Mouse (Mus musculus) megakaryocyte progenitor cell, adult 5-6 weeks (primary cell): ENCODE measurements around the gene Asb1. TPM values are rescaled to one million over a fixed set of nuclear protein-coding genes. Genes with fewer than 3 reads are reported as not detected.

ENCODE experiments used
- ATAC-seq: replicated peaks from 2 replicates; pipeline ENCODE4 v1.8.0; 2016; ENCODE audit warnings: mild to moderate bottlenecking, moderate TSS enrichment, inconsistent platforms; ENCODE audit not compliant: poor library complexity
- total RNA-seq, 2 experiments: library from RNA; stranded (forward) in 1 of 2; stranded (reverse) in 1 of 2; fragments of 157-497, 149-512 nt in 1 of 2; fragments of 200-1000 nt in 1 of 2; gene quantifications; 2 replicates each; pipeline versions ENCODE4 v1.2.3 to v1.2.4; 2015 to 2017

The Asb1 gene
- total RNA-seq, 2 experiments from 2014 or later, result 5.2 to 6.1 TPM

DNA sequence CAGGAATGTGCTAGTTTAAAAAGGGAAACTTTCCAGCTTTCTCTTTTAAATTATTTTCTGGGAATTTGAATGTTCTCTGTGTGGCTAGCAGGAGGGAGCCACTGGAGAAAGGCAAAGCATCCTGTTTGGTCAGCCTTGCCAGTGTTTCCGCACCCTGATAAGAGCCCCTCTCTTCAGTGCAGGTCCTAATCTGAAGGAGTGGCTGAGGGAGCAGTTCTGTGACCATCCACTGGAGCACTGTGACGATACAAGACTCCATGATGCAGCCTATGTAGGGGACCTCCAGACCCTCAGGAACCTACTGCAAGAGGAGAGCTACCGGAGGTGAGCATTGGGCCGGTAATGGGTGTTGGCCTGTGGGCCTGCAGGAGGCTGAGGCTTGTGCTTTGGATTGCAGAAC lies 3.6 kb downstream of the Asb1 start:
- ATAC-seq, result no peak

- no peak for ATAC-seq
Observed at GRCm38 (mm10) chr1:91545226-91545625, 4.9 kb downstream of the Asb1 start.

- ATAC-seq, result no peak
Observed at GRCm38 (mm10) chr1:91547567-91547966, 7.2 kb downstream of the Asb1 start.

DNA sequence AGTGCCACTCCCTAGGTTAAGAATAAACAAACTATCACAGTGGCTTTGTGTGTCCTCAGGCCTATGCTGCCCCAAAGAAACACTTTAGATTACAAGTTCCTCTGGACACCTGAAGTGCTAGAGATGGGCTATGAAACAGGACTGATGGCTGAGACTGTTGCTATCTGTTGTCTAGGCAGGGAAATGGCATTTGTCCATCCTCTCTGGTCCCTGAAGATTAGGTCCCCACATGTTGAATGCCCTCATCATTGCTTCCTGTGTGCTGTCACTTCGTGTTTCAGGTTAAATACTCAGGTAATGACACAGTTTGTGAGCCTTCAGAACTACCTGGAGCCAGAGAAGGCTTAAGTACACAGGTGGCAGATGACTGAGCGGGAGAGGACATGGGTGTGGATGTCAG lies 8.7 kb downstream of the Asb1 start:
- peak; percentile 63 for ATAC-seq

DNA sequence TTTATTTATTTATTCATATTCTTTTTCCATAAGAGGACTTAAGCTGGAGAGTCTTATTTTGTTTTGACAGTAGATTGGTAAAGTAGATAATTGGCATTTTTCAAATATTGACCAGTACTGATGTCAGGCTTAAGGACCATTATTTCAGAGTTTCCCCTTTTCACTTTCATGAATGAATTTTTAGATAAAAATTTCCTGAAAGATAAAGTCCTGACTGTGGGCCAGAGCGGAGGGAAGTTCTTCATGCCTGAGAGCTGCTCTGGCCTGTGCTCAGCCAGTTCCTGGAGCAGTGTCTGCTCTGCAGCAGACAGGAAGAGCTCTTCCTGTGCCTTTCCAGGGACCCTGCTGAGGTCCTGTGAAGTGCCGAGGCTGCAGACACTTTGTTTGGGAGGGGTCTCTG lies 16.8 kb downstream of the Asb1 start:
- ATAC-seq, result no peak

DNA sequence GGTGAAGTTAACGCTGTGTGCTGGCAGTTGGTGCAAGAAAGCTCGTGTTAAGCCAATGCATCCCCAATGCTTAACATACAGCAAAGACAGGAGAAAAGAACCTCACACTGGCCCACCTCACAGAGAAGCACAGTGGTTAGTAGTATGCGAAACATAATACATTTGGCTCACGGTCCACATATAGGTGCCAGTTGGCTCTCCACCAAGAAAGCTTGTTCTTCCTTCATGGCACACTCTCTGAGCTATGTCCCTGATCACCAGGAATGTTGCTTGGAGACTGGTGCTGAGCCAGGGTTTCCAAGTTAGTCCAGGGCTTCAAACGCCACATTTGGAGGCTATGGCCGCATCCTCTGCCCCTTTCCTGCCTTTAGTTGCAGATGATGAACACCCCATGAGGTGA lies 20.9 kb downstream of the Asb1 start:
- no peak for ATAC-seq

GRCm38 (mm10) chr1:91562977-91563590 lies 22.7 kb downstream of the Asb1 start:
- 0 out of 2 replicates have a peak, but pooled peaks have one; percentile 17 for ATAC-seq

GRCm38 (mm10) chr1:91564004-91564403 lies 23.7 kb downstream of the Asb1 start:
- peak; percentile 81 for ATAC-seq

GRCm38 (mm10) chr1:91564598-91564997 lies 24.3 kb downstream of the Asb1 start:
- no peak for ATAC-seq

DNA sequence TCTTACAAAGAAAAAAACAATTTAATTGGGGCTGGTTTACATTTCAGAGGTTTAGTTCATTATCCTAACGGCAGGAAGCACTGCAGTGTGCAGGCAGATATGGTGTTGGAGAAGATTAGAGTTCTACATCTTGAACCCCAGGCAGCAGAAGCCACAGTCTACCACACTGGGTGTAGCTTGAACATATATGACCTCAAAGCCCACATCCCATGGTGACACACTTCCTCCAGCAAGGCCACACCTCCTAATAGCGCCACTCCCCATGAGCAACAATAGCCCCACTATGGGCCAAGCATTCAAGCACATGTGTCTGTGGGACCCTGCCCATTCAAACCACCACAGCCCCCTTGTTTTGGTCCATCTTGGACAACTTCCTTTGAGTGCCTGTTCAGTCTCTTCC lies 26.9 kb downstream of the Asb1 start:
- ATAC-seq, result 0 out of 2 replicates have a peak, but pooled peaks have one; percentile 3

GRCm38 (mm10) chr1:91572458-91572857 lies 32.1 kb downstream of the Asb1 start:
- no peak for ATAC-seq

DNA sequence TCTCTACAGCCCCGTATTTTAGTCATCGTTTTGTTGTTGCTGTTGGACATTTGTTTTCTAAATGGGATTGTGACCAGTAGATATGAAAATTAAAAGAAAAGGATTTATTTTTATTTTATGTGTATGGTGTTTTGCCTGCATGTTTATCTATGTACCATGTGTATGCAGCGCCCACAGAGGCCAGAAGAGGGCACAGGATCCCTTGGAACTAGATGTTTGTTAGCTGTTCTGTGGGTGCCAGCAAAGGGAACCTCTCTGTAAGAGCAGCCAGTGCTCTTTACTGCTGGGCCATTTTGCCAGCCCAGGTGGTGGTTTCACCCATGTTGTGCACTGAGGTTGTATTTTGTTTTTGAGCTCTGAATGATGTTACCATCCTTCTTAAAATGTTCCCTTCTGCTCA lies 33.9 kb downstream of the Asb1 start:
- ATAC-seq, result 0 out of 2 replicates have a peak, but pooled peaks have one; percentile 55

DNA sequence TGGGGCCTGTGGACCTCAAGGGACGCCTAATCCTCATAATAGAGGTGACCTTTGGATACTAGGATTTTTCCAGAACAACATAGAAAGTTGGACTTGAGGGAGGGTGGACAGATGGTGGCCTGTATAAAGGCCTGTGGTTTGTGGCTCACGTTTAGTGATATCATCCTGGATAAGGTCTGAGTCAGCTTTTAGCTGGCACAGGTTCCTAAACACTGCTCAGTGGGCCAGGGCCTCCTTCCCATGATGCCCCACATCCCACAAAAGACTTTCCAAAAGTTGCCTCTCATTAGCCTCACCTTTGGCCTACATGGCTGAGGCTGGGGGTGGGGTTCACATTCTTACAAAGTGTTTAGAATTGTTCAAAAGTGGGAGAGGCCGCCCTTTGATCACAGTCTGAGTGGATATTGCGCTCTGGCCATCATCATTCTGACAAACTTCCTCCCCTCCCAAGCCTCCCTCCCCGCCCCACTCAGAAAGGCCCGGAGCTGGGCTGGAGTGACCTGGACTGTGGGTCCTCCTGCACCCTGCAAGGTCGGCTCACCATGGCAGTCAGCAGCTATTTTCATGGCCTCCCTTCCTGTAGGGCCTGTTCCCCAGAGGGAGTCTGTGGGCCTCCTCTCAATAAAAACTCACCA lies 37.7 kb downstream of the Asb1 start:
- ATAC-seq, result no peak

DNA sequence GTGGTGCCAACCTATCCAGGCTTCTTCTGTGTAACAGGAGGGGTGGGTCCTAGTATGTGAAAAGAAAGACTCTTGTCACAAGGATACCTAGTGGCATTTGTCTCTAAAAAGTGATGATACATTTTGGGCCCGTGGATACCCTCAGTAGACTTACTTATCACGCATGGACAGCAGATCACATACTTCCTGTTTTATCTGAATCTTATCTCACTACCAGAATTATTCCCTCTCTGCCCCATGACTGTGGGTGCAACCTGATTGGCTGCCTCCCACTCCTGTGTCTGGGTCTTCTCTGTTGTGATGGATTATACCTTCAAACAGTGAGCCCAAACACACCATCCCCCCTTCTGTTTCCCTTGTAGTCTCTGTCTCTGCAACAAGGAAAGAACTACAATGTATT lies 40.2 kb downstream of the Asb1 start:
- no peak for ATAC-seq

DNA sequence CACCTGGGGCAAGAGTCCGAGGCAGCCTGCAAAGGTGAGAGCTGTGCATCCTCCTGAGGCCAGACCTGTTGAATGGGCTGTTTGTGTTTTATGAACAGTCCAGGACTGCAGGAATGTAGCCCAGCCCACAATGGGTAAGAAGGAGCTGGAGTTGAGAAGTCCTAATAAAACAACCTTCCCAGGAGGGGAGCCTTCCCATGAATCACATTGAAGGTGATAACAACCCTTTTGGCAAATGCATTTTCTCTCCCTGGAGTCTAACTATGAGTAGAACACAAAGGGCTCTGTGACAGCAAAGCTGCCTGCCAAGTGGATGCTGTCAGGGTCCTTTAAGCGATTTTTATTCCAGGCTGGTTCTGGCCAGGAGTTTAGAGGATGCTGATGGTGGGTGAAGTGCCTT lies 40.9 kb downstream of the Asb1 start:
- no peak for ATAC-seq

DNA sequence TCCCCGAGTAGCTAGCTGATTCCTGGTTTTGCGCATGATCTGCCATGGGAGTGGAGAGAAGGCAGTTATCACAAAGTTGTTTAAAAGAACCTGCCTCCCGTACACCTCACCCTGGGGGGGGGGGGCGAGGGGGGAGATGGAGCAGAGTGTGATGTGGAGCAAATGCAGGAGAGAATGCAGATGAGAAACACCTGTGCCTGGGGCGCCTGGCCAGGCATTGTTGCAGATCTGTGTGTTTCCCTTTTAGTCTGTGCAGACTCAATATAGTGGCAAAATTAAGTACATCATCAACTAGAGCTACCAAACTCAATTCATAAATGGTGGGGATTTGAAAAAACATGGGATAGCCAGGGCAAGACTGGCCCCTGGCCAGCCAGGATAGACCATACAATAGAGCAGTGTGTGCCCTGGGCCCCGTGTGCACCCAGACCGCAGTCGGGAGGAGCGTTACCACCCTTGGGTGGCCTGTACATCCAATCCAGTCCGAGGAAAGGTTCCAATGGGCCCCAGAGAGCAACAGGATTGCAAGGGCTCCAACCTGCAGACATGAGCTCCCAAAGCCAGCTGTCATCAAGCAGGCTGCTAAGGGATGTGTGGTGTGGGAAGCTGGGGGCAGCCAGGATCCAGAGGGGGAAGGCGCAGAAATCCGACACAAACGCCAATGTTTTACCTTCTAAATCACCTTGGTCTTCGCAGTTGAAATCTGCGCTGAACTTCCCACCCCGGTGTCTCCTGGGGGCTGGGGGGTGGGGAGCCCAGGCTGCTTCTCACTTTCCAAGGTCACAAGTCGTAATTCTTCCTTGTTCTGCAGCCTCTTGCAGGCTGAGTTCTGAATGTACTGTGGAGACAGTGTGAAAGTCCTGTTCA lies 44.9 kb downstream of the Asb1 start:
- no peak for ATAC-seq

DNA sequence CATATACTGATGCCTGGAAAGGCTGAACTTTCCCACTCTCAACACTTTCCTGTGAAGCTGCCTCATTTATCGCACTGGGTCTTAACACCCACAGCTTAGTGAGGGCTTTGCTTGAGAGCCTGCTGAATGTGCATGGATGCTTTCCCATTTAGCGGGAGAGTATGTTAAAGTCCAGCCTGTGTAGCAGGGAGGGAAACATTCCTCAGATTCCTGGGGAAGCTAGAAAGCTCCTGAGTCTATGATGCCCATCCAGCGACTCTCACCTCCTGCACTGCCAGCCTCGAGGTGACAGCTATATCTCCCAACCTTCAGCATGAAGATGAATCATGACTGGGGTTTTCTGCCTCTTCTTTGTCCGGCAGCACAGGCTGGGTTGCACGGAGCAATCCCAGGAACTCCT lies 49.4 kb downstream of the Asb1 start:
- no peak for ATAC-seq

GRCm38 (mm10) chr1:91595521-91596020 lies 55.2 kb downstream of the Asb1 start:
- no peak for ATAC-seq

DNA sequence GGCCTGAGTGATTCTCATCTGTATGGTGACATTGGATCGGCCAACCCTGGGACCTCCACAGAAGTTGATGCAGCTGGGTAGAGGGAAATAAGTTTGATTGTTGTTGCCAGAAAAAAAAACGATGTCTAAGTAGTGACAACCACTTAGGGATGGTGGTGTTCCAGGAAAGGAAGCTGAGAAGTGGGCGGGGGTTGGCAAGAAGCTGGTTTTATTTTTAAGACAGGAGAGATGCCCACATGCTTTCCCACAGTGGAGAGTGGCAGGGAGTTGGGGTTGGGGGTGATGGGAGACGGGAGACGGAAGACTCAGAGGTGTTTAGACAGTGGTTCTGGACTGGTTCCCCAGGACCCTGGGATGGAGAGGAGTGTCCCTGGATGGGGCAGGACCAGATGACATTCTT lies 57.3 kb downstream of the Asb1 start:
- no peak for ATAC-seq

DNA sequence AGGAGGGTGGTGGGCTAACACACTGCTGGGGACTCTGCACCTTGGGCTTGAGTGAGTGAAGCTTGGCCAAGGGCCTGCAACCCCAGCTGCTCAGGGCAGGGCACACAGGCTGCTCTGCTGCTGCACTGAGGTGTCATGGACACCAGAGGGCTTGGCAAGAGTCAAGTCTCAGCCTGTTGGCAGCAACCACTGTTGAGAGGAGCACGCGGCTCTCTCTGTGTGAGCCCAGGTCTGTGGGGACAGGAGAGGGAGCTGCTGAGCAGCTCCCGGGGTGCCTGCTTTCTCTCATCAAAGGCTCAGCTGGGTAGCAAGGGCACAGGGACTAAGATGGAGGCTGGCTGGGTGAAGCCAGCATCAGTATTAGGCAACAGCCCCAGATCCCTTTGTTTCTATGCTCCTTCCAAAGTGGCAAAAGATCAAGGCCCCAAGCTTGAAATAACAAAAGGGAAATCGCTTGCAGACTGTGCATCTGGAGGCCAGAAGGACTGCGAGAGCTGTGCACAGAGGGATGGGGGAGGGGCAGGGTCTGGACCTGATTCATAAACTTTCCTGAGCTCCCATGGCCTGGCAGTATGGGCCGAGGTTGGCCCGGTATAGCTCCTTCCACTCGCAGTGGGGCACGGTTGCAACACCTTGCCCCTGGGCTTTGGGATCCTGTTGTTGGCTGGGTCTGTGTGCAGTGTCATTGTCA lies 60.5 kb downstream of the Asb1 start:
- ATAC-seq, result peak; percentile 58
